Mouse (Mus musculus): ENCODE results near the gene Elmo1.
"Not testable (repeated sequence)": the region's sequence is repeated elsewhere in the genome, so short reads cannot be mapped to it uniquely, and the experiment has no call there.

The Elmo1 gene

GRCm38 (mm10) chr13:20615596-20616469 lies 525.4 kb downstream of the Elmo1 start:
- DNase-seq (ENCODE audit: low spot score): no peak

GRCm38 (mm10) chr13:20619946-20620345 lies 529.5 kb downstream of the Elmo1 start:
- DNase-seq (ENCODE audit: low spot score): no peak

- DNase-seq (ENCODE audit: low spot score): no peak
Observed at GRCm38 (mm10) chr13:20623071-20623850, 532.9 kb downstream of the Elmo1 start.

- no peak for DNase-seq (ENCODE audit: low spot score)
Observed at GRCm38 (mm10) chr13:20627796-20628195, 537.4 kb downstream of the Elmo1 start.

- DNase-seq (ENCODE audit: low spot score): no peak
Observed at GRCm38 (mm10) chr13:20632477-20632876, 542.1 kb downstream of the Elmo1 start.

GRCm38 (mm10) chr13:20634679-20635078 lies 544.3 kb downstream of the Elmo1 start:
- not testable (repeated sequence) for DNase-seq (ENCODE audit: low spot score)

GRCm38 (mm10) chr13:20635646-20636045 lies 545.2 kb downstream of the Elmo1 start:
- DNase-seq (ENCODE audit: low spot score): peak; percentile 43
